Mouse (Mus musculus) lung, adult 18-20 months (tissue): ENCODE measurements around the gene Zc3h4.
A peak's percentile ranks its signal among the peaks of the same experiment; 100 is the strongest.

Source experiments
- DNase-seq, 2 experiments: peaks; one replicate each; pipeline ENCODE4 v3.0.0; 2022; ENCODE audit warnings: mixed read lengths in 2 of 2

Zc3h4 gene

GRCm38 (mm10) chr7:16433352-16433971 is 32.8 kb downstream of the Zc3h4 start:
- DNase-seq, result no peak

DNA sequence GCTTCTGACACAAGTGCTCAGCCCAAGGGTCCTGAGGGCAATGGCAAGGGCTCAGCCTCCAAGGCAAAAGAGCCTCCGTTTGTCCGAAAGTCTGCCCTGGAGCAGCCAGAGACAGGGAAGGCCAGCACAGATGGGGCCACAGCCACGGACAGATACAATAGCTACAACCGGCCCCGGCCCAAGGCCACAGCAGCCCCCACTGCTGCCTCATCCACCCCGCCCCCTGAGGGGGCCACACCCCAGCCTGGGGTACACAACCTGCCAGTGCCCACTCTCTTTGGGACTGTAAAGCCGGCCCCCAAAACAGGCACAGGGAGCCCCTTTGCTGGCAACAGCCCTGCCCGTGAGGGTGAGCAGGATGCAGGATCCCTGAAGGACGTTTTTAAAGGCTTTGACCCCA is 34.4 kb downstream of the Zc3h4 start:
- DNase-seq, result no peak

DNA sequence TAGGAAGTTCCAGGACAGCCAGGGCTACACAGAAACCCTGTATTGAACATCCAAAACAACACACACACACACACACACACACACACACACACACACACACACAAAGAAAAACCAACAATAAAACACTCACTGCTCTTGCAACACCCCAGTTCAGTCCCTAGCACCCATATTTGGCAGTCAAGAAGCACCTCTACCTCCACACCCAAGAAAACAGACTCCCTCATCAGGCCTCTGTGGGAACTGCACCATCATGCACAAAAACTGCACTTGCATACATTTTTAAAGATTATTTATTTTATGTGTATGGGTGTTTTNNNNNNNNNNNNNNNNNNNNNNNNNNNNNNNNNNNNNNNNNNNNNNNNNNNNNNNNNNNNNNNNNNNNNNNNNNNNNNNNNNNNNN is 40.5 kb downstream of the Zc3h4 start:
- peak in 1 of 2 experiments; percentile 18 for DNase-seq

DNA sequence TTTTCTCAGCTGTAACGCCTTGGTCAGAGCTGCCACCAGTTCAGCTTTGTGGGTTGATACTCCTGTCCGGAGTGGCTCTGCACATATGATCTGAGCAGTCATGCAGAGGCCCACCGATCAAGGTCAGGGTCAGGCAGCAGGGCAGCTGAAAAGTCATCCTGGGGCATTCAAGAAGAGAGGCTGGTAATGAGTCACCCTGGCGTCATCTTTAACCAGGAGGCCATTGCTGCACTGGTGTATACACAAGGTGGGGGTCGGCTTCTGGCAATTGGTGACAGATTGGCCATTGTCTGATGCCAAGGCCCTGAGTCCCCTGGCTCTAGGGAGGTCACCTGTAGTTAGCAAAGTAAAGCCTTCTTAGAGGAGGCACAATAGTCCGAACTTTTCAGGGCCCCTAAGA is 50.9 kb downstream of the Zc3h4 start:
- no peak for DNase-seq

GRCm38 (mm10) chr7:16452587-16453073 is 51.9 kb downstream of the Zc3h4 start, which contains the start of gene Tmem160:
Gene Tmem160, plus strand, starts transcription at chr7:16452779.
- peak; percentile 92 to 94 for DNase-seq

DNA sequence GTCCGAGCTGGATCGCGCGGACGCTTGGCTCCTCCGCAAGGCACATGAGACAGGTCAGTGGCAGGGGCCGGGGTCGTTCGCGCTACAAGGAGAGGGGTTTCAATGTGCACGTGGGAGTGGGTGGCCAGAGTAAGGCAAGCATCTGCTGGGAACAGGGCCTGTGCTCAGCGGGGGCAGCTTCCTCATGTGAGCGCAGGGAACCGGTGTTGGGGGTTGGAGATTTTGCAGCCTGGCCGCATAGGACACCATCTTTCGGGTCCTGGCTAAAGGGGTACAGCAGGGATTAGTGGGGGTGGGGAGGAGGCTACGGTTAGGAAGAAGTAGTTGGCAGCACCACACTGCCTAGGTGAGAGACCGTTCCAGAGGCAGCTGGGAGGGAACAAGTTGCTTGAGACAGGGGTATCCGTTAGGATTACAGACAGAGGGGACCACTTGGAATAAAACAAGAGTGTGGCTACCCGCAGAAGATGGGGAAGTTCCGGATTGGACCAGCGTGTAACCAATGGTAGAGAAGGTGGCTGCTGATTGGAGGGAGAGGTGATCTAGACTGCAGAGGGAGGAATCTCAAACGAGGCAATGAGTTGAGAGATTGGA is 52.5 kb downstream of the Zc3h4 start:
- peak; percentile 49 to 52 for DNase-seq

- no peak for DNase-seq
Measured at GRCm38 (mm10) chr7:16455016-16455415, 54.3 kb downstream of the Zc3h4 start.

DNA sequence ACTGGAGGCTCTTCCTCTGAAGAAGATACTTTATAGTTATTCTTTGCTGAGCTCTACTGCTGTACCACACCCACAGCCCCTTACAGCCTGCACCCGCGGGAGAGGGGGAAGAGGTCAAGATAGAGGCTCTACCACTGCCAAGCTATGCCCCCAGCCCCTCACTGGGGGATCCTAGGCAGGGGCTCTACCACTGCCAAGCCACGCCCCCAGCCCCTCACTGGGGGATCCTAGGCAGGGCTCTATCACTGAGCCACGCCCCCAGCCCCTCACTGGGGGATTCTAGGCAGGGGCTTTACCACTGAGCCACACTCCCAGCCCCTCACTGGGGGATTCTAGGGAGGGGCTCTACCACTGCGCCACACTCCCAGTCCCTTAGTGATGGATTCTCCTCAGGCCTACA is 55.6 kb downstream of the Zc3h4 start:
- no peak for DNase-seq

GRCm38 (mm10) chr7:16460566-16460965 is 59.9 kb downstream of the Zc3h4 start:
- DNase-seq, result no peak

GRCm38 (mm10) chr7:16461151-16461550 is 60.4 kb downstream of the Zc3h4 start:
- DNase-seq, result no peak

- DNase-seq, result no peak
Measured at GRCm38 (mm10) chr7:16461705-16462104, 61.0 kb downstream of the Zc3h4 start.

- DNase-seq, result peak; percentile 75 to 77
Measured at GRCm38 (mm10) chr7:16463214-16463613, 62.5 kb downstream of the Zc3h4 start.

- peak; percentile 62 to 75 for DNase-seq
Measured at GRCm38 (mm10) chr7:16465160-16465559, 64.5 kb downstream of the Zc3h4 start.

DNA sequence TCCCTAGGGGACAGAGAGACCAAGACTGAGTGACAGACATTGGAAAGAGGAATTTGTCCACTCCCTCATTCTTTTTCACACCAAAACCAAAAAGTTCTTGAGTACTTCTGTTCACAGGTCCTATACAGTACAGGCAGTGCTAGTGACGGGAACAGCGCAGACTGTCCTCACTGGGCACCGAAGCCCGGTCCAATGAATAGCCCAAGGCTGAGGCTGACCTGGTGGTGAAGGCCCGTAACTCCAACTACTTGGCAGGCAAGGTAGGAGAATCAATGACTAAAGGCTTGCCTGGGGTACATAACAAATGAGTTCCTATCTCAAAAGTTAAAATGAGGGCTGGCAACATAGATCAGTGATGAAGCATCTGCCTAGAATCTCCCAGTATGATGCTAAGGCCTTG is 64.9 kb downstream of the Zc3h4 start:
- no peak for DNase-seq

GRCm38 (mm10) chr7:16466565-16466964 is 65.9 kb downstream of the Zc3h4 start:
- DNase-seq, result no peak

GRCm38 (mm10) chr7:16468115-16468514 is 67.4 kb downstream of the Zc3h4 start:
- no peak for DNase-seq

- DNase-seq, result no peak
Measured at GRCm38 (mm10) chr7:16471549-16471948, 70.8 kb downstream of the Zc3h4 start.

DNA sequence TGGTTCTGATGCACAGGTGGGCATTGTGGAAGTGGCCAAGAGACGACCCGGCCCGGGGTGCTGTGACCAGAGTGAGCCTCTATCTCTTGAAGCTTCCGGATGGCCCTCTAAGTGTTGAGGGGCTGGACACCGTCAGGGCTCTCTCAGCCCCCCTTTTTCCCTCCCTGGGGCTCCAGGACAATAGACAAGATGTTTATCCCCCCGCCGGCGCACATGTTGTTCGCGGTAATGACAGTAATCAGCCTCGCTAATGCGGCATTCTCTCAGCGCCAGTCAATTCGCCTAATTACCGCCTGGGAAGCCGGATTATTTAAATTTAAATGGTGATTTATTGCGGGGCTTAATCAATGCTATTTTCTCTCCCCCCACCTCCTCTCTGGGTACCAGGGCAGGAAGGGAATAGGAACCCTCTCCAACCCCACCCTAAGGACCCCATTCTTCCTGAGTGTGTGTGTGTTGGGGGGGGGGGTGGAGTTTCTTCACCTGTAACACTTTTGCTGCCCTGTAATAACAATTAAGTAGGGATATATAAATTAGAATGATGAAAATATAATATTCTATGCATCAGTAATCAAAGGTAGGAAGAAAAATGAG is 71.5 kb downstream of the Zc3h4 start:
- DNase-seq, result no peak

- DNase-seq, result no peak
Measured at GRCm38 (mm10) chr7:16473847-16474246, 73.1 kb downstream of the Zc3h4 start.

- DNase-seq, result peak in 1 of 2 experiments; percentile 36
Measured at GRCm38 (mm10) chr7:16474445-16474844, 73.7 kb downstream of the Zc3h4 start.

DNA sequence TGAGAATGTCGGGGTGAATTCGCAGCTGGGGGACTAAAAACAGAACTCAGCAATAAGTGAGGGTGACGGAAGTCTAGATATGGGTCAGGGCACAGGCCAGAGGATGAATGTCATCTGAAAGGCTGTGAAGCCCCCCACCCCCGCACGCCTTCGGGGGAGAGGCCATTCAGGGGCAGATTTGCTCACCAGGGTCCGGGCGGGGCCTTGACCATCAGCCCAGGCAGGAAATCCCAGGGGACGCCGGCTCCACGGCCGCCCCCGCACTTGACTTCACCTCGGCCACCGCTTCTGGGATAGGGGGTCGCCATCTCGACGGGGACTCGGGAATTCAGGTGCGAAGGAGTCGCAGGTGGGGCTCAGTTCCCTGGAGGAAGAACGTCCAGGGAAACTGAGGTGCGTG is 74.6 kb downstream of the Zc3h4 start:
- no peak for DNase-seq

DNA sequence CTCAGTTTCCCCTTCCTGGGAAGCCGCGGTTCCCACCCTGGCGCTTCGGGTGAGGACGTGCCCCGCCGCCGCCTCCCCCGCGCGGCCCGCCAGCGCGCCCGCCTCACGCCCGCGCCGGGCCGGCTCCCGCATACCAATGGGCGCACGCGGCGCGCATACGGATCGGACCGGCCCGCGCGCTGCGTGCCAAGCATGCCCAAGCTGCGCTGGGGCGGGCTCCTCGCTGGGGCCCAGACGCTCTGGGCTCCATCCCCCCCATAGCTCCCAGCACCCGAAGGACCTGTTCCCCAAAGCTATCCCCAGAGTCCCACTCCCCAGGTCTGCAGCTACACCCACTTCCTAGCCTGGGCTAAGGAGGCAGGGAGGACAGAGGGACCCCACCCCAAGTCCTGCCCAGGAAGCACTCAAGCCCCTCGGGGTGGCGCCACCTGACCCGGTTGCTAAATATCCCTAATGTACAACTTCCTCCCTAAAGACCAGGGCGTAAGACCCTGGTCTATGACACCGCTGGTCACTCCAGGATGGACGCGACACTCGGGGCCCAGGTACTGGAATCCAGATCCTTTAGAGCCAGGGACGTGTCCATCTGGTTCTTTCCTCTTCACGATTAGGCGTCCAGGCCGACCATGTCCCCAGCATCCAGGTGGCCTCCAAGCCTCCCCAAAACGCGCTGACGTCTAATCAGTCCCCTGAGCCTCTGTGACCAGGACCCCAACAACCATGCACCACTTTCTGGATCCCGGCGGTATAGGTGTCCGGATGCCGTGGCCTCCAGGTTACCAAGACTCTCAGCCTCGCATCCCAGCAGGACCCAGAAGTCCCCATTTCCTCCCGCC is 75.3 kb downstream of the Zc3h4 start:
- DNase-seq, result no peak

- no peak for DNase-seq
Measured at GRCm38 (mm10) chr7:16476600-16476989, 75.9 kb downstream of the Zc3h4 start.
